Mouse (Mus musculus) heart, embryonic 16.5 days (tissue): ENCODE results near the gene Arhgef1. TPM values are rescaled to one million over a fixed set of nuclear protein-coding genes. Genes with fewer than 3 reads are reported as not detected.

Experiments used
- ATAC-seq: fragments of 200-750 bp; cut with Nextera tagmentation; replicated peaks from 2 replicates; pipeline ENCODE4 v1.8.0; 2017; ENCODE audit warnings: moderate number of reproducible peaks; ENCODE audit not compliant: insufficient read depth, low FRiP score; ENCODE audit errors: extremely low read depth
- H3K27ac ChIP-seq: fragments of 300-500 bp; sonication (generic); 2 replicates; pipeline ENCODE4 v1.5.1; 2014; ENCODE audit warnings: mild to moderate bottlenecking, low read length, control low read depth, moderate library complexity
- H3K27me3 ChIP-seq: fragments of 300-500 bp; sonication (generic); 2 replicates; pipeline ENCODE4 v1.6.1; 2014; ENCODE audit warnings: low read length, mixed read lengths; ENCODE audit not compliant: control insufficient read depth, insufficient read depth
- H3K36me3 ChIP-seq: fragments of 300-500 bp; sonication (generic); 2 replicates; pipeline ENCODE4 v1.6.1; 2014; ENCODE audit not compliant: control insufficient read depth, insufficient read depth
- H3K4me1 ChIP-seq: fragments of 300-500 bp; sonication (generic); 2 replicates; pipeline ENCODE4 v1.6.1; 2014; ENCODE audit warnings: low read length, mixed read lengths; ENCODE audit not compliant: control insufficient read depth, insufficient read depth
- H3K4me2 ChIP-seq: fragments of 300-500 bp; sonication (generic); 2 replicates; pipeline ENCODE4 v1.6.1; 2014; ENCODE audit warnings: low read depth, mild to moderate bottlenecking, control low read depth, low read length
- H3K4me3 ChIP-seq: fragments of 300-500 bp; sonication (generic); 2 replicates; pipeline ENCODE4 v1.5.1; 2014; ENCODE audit warnings: mild to moderate bottlenecking, control low read depth, low read length
- H3K9ac ChIP-seq: fragments of 300-500 bp; sonication (generic); 2 replicates; pipeline ENCODE4 v1.6.1; 2014; ENCODE audit warnings: low read length, control low read depth
- H3K9me3 ChIP-seq: fragments of 300-500 bp; sonication (generic); replicated peaks from 2 replicates; pipeline ENCODE4 v1.6.1; 2016; ENCODE audit warnings: low read length; ENCODE audit not compliant: control insufficient read depth
- WGBS: fragments of 180-500 bp; shearing (Covaris S2); extraction: QIAGEN DNeasy Blood & Tissue Kit; methylation state at CpG from one replicate; pipeline ENCODE4 v1.1.7; 2014; 5-methylcytosine and 5-hydroxymethylcytosine counted together
- polyA plus RNA-seq: library from polyadenylated mRNA; unstranded; fragments of >200 nt; fragmentation: Nextera tagmentation; extraction: Ambion mirVana; gene quantifications from 2 replicates; pipeline ENCODE4 v1.2.1, GENCODE M21; 2015

The Arhgef1 gene
- polyA plus RNA-seq, 1 experiment from 2014 or later, result 80.9 TPM

GRCm38 (mm10) chr7:24869532-24870165, 33.1 kb upstream of the Arhgef1 start, which contains the start of the genes Lypd4 and Dmrtc2:
Lypd4 (minus strand) TSS chr7:24869941.
Dmrtc2 (plus strand) TSS chr7:24870057.
- H3K9me3 ChIP-seq, result 0 out of 2 replicates have a peak, but pooled peaks cover 5% of the 10 kb centered on the region
- 41% methylated on average over 40 of the region's 41 CpGs for WGBS

GRCm38 (mm10) chr7:24877588-24877987, 25.1 kb upstream of the Arhgef1 start:
- no peaks in the 10 kb centered on the region for H3K36me3 ChIP-seq
- H3K27ac ChIP-seq, result no peak overlapping the region
- no peak overlapping the region for H3K9ac ChIP-seq
- H3K27me3 ChIP-seq, result no peaks in the 10 kb centered on the region
- H3K4me1 ChIP-seq, result no peaks in the 10 kb centered on the region
- no peak overlapping the region for H3K4me2 ChIP-seq
- WGBS, result 75% methylated on average over 3 of the region's 3 CpGs
- ATAC-seq, result no peak
- no peak overlapping the region for H3K4me3 ChIP-seq
- no peaks in the 10 kb centered on the region for H3K9me3 ChIP-seq

More at GRCm38 (mm10) chr7:24869532-24870165, 33.1 kb upstream of the Arhgef1 start, which contains the start of the genes Lypd4 and Dmrtc2:
- Histone ChIP-seq H3K27ac (no peak within 1 kb of the TSS), H3K4me2 (no peak within 1 kb of the TSS), H3K27me3 (peaks cover 20% of the 10 kb centered on the region), H3K4me3 (no peak within 1 kb of the TSS), H3K4me1 (no peaks in the 10 kb centered on the region), H3K36me3 (no peaks in the 10 kb centered on the region), H3K9ac (no peak within 1 kb of the TSS)
- ATAC-seq, result no peak

- Histone ChIP-seq H3K27me3 (no peaks in the 10 kb centered on the region), H3K4me3 (no peak overlapping the region), H3K9ac (no peak overlapping the region), H3K9me3 (no peaks in the 10 kb centered on the region), H3K4me2 (no peak overlapping the region), H3K36me3 (no peaks in the 10 kb centered on the region), H3K27ac (no peak overlapping the region), H3K4me1 (no peaks in the 10 kb centered on the region)
- no peak for ATAC-seq
- 33% methylated on average over 2 of the region's 2 CpGs for WGBS
Measured at GRCm38 (mm10) chr7:24879620-24880019, 23.1 kb upstream of the Arhgef1 start.

- H3K27me3 ChIP-seq, result no peaks in the 10 kb centered on the region
- no peak overlapping the region for H3K9ac ChIP-seq
- H3K36me3 ChIP-seq, result peaks cover 11% of the 10 kb centered on the region
- no peak overlapping the region for H3K27ac ChIP-seq
- no peak overlapping the region for H3K4me2 ChIP-seq
- no peaks in the 10 kb centered on the region for H3K9me3 ChIP-seq
- peaks cover 19% of the 10 kb centered on the region for H3K4me1 ChIP-seq
- no peak overlapping the region for H3K4me3 ChIP-seq
- ATAC-seq, result no peak
- WGBS, result 87% methylated on average over 9 of the region's 9 CpGs
Measured at GRCm38 (mm10) chr7:24882416-24883199, 20.1 kb upstream of the Arhgef1 start.

- peaks cover 21% of the 10 kb centered on the region for H3K4me1 ChIP-seq
- H3K4me2 ChIP-seq, result peak within 1 kb of the TSS; percentile 85
- H3K27me3 ChIP-seq, result no peaks in the 10 kb centered on the region
- H3K4me3 ChIP-seq, result peak within 1 kb of the TSS; percentile 95
- peaks cover 25% of the 10 kb centered on the region for H3K36me3 ChIP-seq
- under 1% methylated on average over 57 of the region's 57 CpGs for WGBS
- peak; percentile 93 for ATAC-seq
- no peaks in the 10 kb centered on the region for H3K9me3 ChIP-seq
- H3K27ac ChIP-seq, result peak within 1 kb of the TSS; percentile 86
- H3K9ac ChIP-seq, result peak within 1 kb of the TSS; percentile 100
Measured at GRCm38 (mm10) chr7:24883896-24884692, 18.6 kb upstream of the Arhgef1 start, which contains the start of gene Rps19. Rps19 (plus strand) TSS chr7:24884371.

- H3K9ac ChIP-seq, result peak overlapping the region; percentile 100
- H3K4me1 ChIP-seq, result peaks cover 21% of the 10 kb centered on the region
- no peaks in the 10 kb centered on the region for H3K27me3 ChIP-seq
- H3K9me3 ChIP-seq, result no peaks in the 10 kb centered on the region
- peaks cover 32% of the 10 kb centered on the region for H3K36me3 ChIP-seq
- ATAC-seq, result 0 out of 2 replicates have a peak, but pooled peaks have one; percentile 0
- peak overlapping the region; percentile 86 for H3K27ac ChIP-seq
- under 1% methylated on average over 47 of the region's 47 CpGs for WGBS
- peak overlapping the region; percentile 85 for H3K4me2 ChIP-seq
- H3K4me3 ChIP-seq, result peak overlapping the region; percentile 95
Measured at GRCm38 (mm10) chr7:24884693-24885291, 17.9 kb upstream of the Arhgef1 start.

GRCm38 (mm10) chr7:24885468-24886307, 17.0 kb upstream of the Arhgef1 start:
- Histone ChIP-seq H3K4me3 (peak overlapping the region; percentile 95), H3K4me2 (peak overlapping the region; percentile 85), H3K27me3 (no peaks in the 10 kb centered on the region), H3K9ac (peak overlapping the region; percentile 100), H3K36me3 (peaks cover 36% of the 10 kb centered on the region), H3K27ac (no peak overlapping the region; the same call in 1 of the 2 replicates), H3K9me3 (no peaks in the 10 kb centered on the region), H3K4me1 (peaks cover 21% of the 10 kb centered on the region)
- ATAC-seq, result no peak
- WGBS, result 33% methylated on average over 12 of the region's 12 CpGs

GRCm38 (mm10) chr7:24886308-24886633, 16.4 kb upstream of the Arhgef1 start:
- Histone ChIP-seq H3K9me3 (no peaks in the 10 kb centered on the region), H3K27me3 (no peaks in the 10 kb centered on the region), H3K4me1 (peaks cover 21% of the 10 kb centered on the region), H3K4me3 (peak overlapping the region; percentile 95), H3K36me3 (peaks cover 37% of the 10 kb centered on the region), H3K4me2 (peak overlapping the region; percentile 85), H3K27ac (no peak overlapping the region), H3K9ac (peak overlapping the region; percentile 100)
- 50% methylated on average over 4 of the region's 4 CpGs for WGBS
- no peak for ATAC-seq
